Mouse (Mus musculus) MEL (cell line): ENCODE measurements at regions not wholly inside any gene's neighbourhood (a gene's known extent, or its start where the extent isn't known, plus 50 kb on each side); places are given as distances from the start of the nearest gene placed in this dataset.

Experiments used
- BHLHE40 ChIP-seq: IDR thresholded peaks from 2 replicates; pipeline ENCODE4 v1.6.1; 2012; ENCODE audit warnings: low read depth, mild to moderate bottlenecking, inconsistent platforms, low read length, improper control_type of control experiment, borderline replicate concordance
- CTCF ChIP-seq, 3 experiments: IDR thresholded peaks in 2 of 3; conservative IDR thresholded peaks in 1 of 3; 2 replicates each; pipeline ENCODE4 v1.5.1; 2011 to 2012; ENCODE audit warnings: low read length in 3 of 3, low read depth in 2 of 3, mild to moderate bottlenecking in 2 of 3, improper control_type of control experiment in 1 of 3, inconsistent platforms in 1 of 3, mixed read lengths in 1 of 3, moderate library complexity in 1 of 3; ENCODE audit not compliant: control insufficient read depth in 1 of 3, insufficient read depth in 1 of 3, poor library complexity in 1 of 3, severe bottlenecking in 1 of 3
- EP300 ChIP-seq, 2 experiments: IDR thresholded peaks; 2 replicates each; pipeline ENCODE4 v1.6.1; 2011; ENCODE audit warnings: improper control_type of control experiment in 2 of 2, low read length in 2 of 2, low read depth in 1 of 2, mild to moderate bottlenecking in 1 of 2
- KAT2A ChIP-seq: conservative IDR thresholded peaks from 2 replicates; pipeline ENCODE4 v1.6.1; 2012; ENCODE audit warnings: low read depth, low read length, improper control_type of control experiment, inconsistent platforms
- MAZ ChIP-seq: IDR thresholded peaks from 2 replicates; pipeline ENCODE4 v1.6.1; 2012; ENCODE audit warnings: low read depth, mild to moderate bottlenecking, inconsistent platforms, low read length, improper control_type of control experiment
- MXI1 ChIP-seq: IDR thresholded peaks from 2 replicates; pipeline ENCODE4 v1.6.1; 2011; ENCODE audit warnings: mild to moderate bottlenecking, low read depth, low read length, improper control_type of control experiment
- NRF1 ChIP-seq: IDR thresholded peaks from 2 replicates; pipeline ENCODE4 v1.6.1; 2014; ENCODE audit warnings: low read depth, mild to moderate bottlenecking, inconsistent platforms, low read length, improper control_type of control experiment, moderate library complexity; ENCODE audit not compliant: poor library complexity, insufficient read depth, severe bottlenecking
- POLR2A ChIP-seq, 2 experiments: IDR thresholded peaks; 2 replicates each; pipeline ENCODE4 v1.6.1; 2011 to 2012; ENCODE audit warnings: low read length in 2 of 2, mild to moderate bottlenecking in 2 of 2, control low read depth in 1 of 2, improper control_type of control experiment in 1 of 2, low read depth in 1 of 2, moderate library complexity in 1 of 2; ENCODE audit not compliant: control insufficient read depth in 1 of 2, insufficient read depth in 1 of 2, poor library complexity in 1 of 2
- USF1 ChIP-seq: IDR thresholded peaks from 2 replicates; pipeline ENCODE4 v1.6.1; 2014; ENCODE audit warnings: low read depth, mild to moderate bottlenecking, inconsistent platforms, low read length, improper control_type of control experiment, moderate library complexity
- ZKSCAN1 ChIP-seq: IDR thresholded peaks from 2 replicates; pipeline ENCODE4 v1.6.1; 2012; ENCODE audit warnings: low read depth, mild to moderate bottlenecking, inconsistent platforms, low read length, improper control_type of control experiment, moderate library complexity

DNA sequence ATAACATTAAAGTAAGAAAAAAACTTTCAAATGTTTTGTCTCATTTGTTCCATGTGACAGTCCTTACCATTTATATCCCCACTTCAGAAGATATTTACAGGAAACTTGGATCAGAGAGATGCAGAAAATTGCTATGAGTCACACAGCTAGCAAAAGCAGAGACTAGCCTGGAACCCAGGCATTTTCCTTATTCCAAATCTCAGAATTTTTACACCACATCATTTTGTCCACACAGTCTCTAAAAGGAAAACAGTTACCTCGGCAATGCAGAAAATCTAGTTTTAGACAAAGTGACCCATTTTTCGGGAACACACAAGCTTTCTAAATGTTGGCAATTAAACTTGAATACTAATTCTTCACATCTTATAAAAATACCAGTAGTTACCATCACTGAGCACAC lies 329.3 kb downstream of the Elavl2 start:
- TF ChIP-seq CTCF (IDR thresholded peaks at IDR 0.05 in 2 of 3, conservative IDR thresholded peaks at IDR 0.05 in 1 of 3; ENCODE audit: control insufficient read depth in 1 of 3, insufficient read depth in 1 of 3, low read depth in 2 of 3, low read length in 3 of 3, poor library complexity in 1 of 3, severe bottlenecking in 1 of 3) (no peak), POLR2A (IDR thresholded peaks at IDR 0.05; ENCODE audit: control insufficient read depth in 1 of 2, insufficient read depth in 1 of 2, low read depth in 1 of 2, low read length in 2 of 2, poor library complexity in 1 of 2) (no peak), EP300 (IDR thresholded peaks at IDR 0.05; ENCODE audit: low read depth in 1 of 2, low read length in 2 of 2) (no peak), NRF1 (no peak), MXI1 (no peak), BHLHE40 (no peak), USF1 (no peak), ZKSCAN1 (no peak), KAT2A (no peak), MAZ (no peak)
